Mouse (Mus musculus): ENCODE measurements at regions not wholly inside any gene's neighbourhood (a gene's known extent, or its start where the extent isn't known, plus 50 kb on each side); places are given as distances from the start of the nearest gene placed in this dataset.

GRCm38 (mm10) chr2:169452956-169453355 lies 134.6 kb downstream of the Gm11011 start:
- TF ChIP-seq MXI1 (IDR thresholded peaks at IDR 0.05; ENCODE audit: low read depth, low read length), result no peak
- TF ChIP-seq CHD2 (IDR thresholded peaks at IDR 0.05; ENCODE audit: low read length), result no peak
- TF ChIP-seq ELF1 (IDR thresholded peaks at IDR 0.05; ENCODE audit: low read depth, low read length), result no peak
- no peak for DNase-seq (ENCODE audit: extremely low read depth)
- Histone ChIP-seq H3K27ac (ENCODE audit: insufficient read depth, low read depth) (no peak overlapping the region), H3K4me2 (ENCODE audit: insufficient read depth, low read depth, poor library complexity, severe bottlenecking) (no peak overlapping the region), H3K79me2 (replicated peaks; ENCODE audit: control insufficient read depth, extremely low read depth, insufficient read depth, poor library complexity, severe bottlenecking) (no peaks in the 10 kb centered on the region), H3K4me3 (replicated peaks in 1 of 3; ENCODE audit: low read depth in 2 of 3, low read length in 2 of 3, poor library complexity in 1 of 3) (no peak overlapping the region), H3K4me1 (ENCODE audit: control insufficient read depth in 1 of 2, insufficient read depth in 2 of 2) (no peaks in the 10 kb centered on the region), H3K9ac (ENCODE audit: insufficient read depth, low read depth) (no peak overlapping the region), H3K27me3 (replicated peaks) (no peaks in the 10 kb centered on the region), H3K36me3 (replicated peaks in 1 of 2; ENCODE audit: control insufficient read depth in 1 of 2, insufficient read depth in 1 of 2, low read length in 1 of 2) (no peaks in the 10 kb centered on the region), H3K9me3 (replicated peaks; ENCODE audit: low read length) (peaks cover 88% of the 10 kb centered on the region)
- dilution Hi-C loops (cut with MboI; ENCODE audit: extremely low pct_ligation_motif_present, extremely low pct_unique_long_range_greater_than_20kb, low sequenced_read_pairs) (no loop called here), in situ Hi-C loops (cut with MboI; ENCODE audit: low pct_ligation_motif_present, low pct_unique_long_range_greater_than_20kb, low sequenced_read_pairs) (no loop called here)

- no peak overlapping the region for H3K27ac ChIP-seq (ENCODE audit: insufficient read depth, low read depth)
- no peaks in the 10 kb centered on the region for H3K36me3 ChIP-seq (replicated peaks in 1 of 2; ENCODE audit: control insufficient read depth in 1 of 2, insufficient read depth in 1 of 2, low read length in 1 of 2)
- H3K79me2 ChIP-seq (replicated peaks; ENCODE audit: control insufficient read depth, extremely low read depth, insufficient read depth, poor library complexity, severe bottlenecking), result no peaks in the 10 kb centered on the region
- no peaks in the 10 kb centered on the region for H3K27me3 ChIP-seq (replicated peaks)
- no peak overlapping the region for H3K4me2 ChIP-seq (ENCODE audit: insufficient read depth, low read depth, poor library complexity, severe bottlenecking)
- TF ChIP-seq GABPA (IDR thresholded peaks at IDR 0.05; ENCODE audit: insufficient replicate concordance, low read depth, low read length) (no peak), E2F4 (IDR thresholded peaks at IDR 0.05; ENCODE audit: insufficient replicate concordance, low read depth, low read length) (no peak), ETS1 (conservative IDR thresholded peaks at IDR 0.05; ENCODE audit: low read depth, low read length) (no peak)
- no peak overlapping the region for H3K9ac ChIP-seq (ENCODE audit: insufficient read depth, low read depth)
- DNase-seq (ENCODE audit: extremely low read depth), result no peak
- peaks cover 88% of the 10 kb centered on the region for H3K9me3 ChIP-seq (replicated peaks; ENCODE audit: low read length)
- dilution Hi-C loops (cut with MboI; ENCODE audit: extremely low pct_ligation_motif_present, extremely low pct_unique_long_range_greater_than_20kb, low sequenced_read_pairs) (no loop called here), in situ Hi-C loops (cut with MboI; ENCODE audit: low pct_ligation_motif_present, low pct_unique_long_range_greater_than_20kb, low sequenced_read_pairs) (no loop called here)
- no peak overlapping the region for H3K4me3 ChIP-seq (replicated peaks in 1 of 3; ENCODE audit: low read depth in 2 of 3, low read length in 2 of 3, poor library complexity in 1 of 3)
- H3K4me1 ChIP-seq (ENCODE audit: control insufficient read depth in 1 of 2, insufficient read depth in 2 of 2), result no peaks in the 10 kb centered on the region
Observed at GRCm38 (mm10) chr2:169450801-169451200, 136.7 kb downstream of the Gm11011 start.

GRCm38 (mm10) chr2:169447495-169448280 lies 139.9 kb downstream of the Gm11011 start:
- no peak overlapping the region for H3K9ac ChIP-seq (ENCODE audit: insufficient read depth, low read depth)
- H3K9me3 ChIP-seq (replicated peaks; ENCODE audit: low read length), result peaks cover 92% of the 10 kb centered on the region
- H3K36me3 ChIP-seq (replicated peaks in 1 of 2; ENCODE audit: control insufficient read depth in 1 of 2, insufficient read depth in 1 of 2, low read length in 1 of 2), result no peaks in the 10 kb centered on the region
- H3K27ac ChIP-seq (ENCODE audit: insufficient read depth, low read depth), result no peak overlapping the region
- dilution Hi-C loops (cut with MboI; ENCODE audit: extremely low pct_ligation_motif_present, extremely low pct_unique_long_range_greater_than_20kb, low sequenced_read_pairs), result no loop called here
- H3K4me3 ChIP-seq (replicated peaks in 1 of 3; ENCODE audit: low read depth in 2 of 3, low read length in 2 of 3, poor library complexity in 1 of 3), result no peak overlapping the region
- DNase-seq (ENCODE audit: extremely low read depth), result no peak
- H3K27me3 ChIP-seq (replicated peaks), result no peaks in the 10 kb centered on the region
- in situ Hi-C loops (cut with MboI; ENCODE audit: low pct_ligation_motif_present, low pct_unique_long_range_greater_than_20kb, low sequenced_read_pairs), result no loop called here
- no peaks in the 10 kb centered on the region for H3K4me1 ChIP-seq (ENCODE audit: control insufficient read depth in 1 of 2, insufficient read depth in 2 of 2)
- TF ChIP-seq CHD1 (IDR thresholded peaks at IDR 0.05; ENCODE audit: low read depth, low read length), result no peak
- TF ChIP-seq USF1 (IDR thresholded peaks at IDR 0.05; ENCODE audit: low read depth, low read length), result no peak
- no peak for TF ChIP-seq MAFK (IDR thresholded peaks at IDR 0.05; ENCODE audit: insufficient replicate concordance, low read length)
- H3K4me2 ChIP-seq (ENCODE audit: insufficient read depth, low read depth, poor library complexity, severe bottlenecking), result no peak overlapping the region
- H3K79me2 ChIP-seq (replicated peaks; ENCODE audit: control insufficient read depth, extremely low read depth, insufficient read depth, poor library complexity, severe bottlenecking), result no peaks in the 10 kb centered on the region

Measured in CH12.LX (cell line).